Mouse (Mus musculus): ENCODE measurements around the gene Eif2a. TPM values are rescaled to one million over a fixed set of nuclear protein-coding genes. Genes with fewer than 3 reads are reported as not detected.

The Eif2a gene
- polyA plus RNA-seq, 1 experiment from 2014 or later = 61.4 TPM

DNA sequence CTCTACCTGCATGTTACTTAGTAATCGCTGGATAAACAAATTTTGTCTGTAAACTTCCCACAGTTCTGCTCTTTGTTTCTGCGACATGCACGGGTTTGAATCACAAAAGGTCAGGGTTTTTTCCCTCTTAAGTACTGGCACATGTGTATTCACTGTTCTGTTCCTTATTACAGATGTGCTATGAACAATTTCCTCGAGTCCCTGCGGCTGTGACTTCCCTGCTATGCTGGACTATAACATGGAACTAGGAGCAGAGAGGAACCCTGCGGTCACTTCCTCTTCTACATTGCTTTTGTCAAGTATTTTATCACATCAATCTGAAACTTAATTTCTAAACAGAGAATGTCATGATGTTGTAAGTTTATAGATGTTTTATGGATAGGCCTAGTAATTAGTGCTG is 5.3 kb upstream of the Eif2a start:
- DNase-seq (no peak), ATAC-seq (ENCODE audit: insufficient read depth) (no peak)
- H3K4me1 ChIP-seq (ENCODE audit: insufficient read depth) = no peaks in the 10 kb centered on the region; the same call in 1 of the 2 replicates
- 86% methylated on average over 6 of the region's 6 CpGs for WGBS
- H3K9ac ChIP-seq = no peak overlapping the region
- no peaks in the 10 kb centered on the region for H3K9me3 ChIP-seq (ENCODE audit: low read depth, low read length)
- H3K36me3 ChIP-seq (ENCODE audit: insufficient read depth) = peaks cover 22% of the 10 kb centered on the region
- H3K27me3 ChIP-seq (ENCODE audit: insufficient read depth, low read length) = no peaks in the 10 kb centered on the region
- no peak overlapping the region for H3K4me2 ChIP-seq
- TF ChIP-seq CTCF (IDR thresholded peaks at IDR 0.05; ENCODE audit: low read depth) = no peak
- H3K27ac ChIP-seq (ENCODE audit: low read depth) = no peak overlapping the region
- no peak overlapping the region for H3K4me3 ChIP-seq (ENCODE audit: low read depth, low read length)

DNA sequence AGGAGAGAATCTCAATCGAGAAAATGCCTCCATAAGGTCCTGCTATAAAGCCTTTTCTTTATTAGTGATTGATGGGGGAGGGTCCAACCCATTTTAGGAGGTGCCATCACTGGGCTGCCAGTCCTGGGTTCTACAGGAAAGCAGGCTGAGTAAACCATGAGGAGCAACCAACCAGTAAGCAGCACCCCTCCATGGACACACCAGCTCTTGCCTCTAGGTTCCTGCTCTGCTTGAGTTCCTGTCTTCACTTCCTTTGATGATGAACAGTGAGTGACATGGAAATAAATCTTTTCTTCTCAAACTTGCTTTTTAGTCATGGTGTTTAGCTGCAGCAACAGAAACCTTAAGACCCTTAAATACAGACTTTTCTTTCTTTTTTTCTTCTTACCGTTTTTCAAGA is 4.3 kb upstream of the Eif2a start:
- no peaks in the 10 kb centered on the region for H3K9me3 ChIP-seq (ENCODE audit: low read depth, low read length)
- ATAC-seq (ENCODE audit: insufficient read depth) (no peak), DNase-seq (no peak)
- TF ChIP-seq CTCF (IDR thresholded peaks at IDR 0.05; ENCODE audit: low read depth) = no peak
- H3K4me3 ChIP-seq (ENCODE audit: low read depth, low read length) = no peak overlapping the region
- WGBS = 83% methylated on average over 2 of the region's 2 CpGs
- H3K27me3 ChIP-seq (ENCODE audit: insufficient read depth, low read length) = no peaks in the 10 kb centered on the region
- no peak overlapping the region for H3K27ac ChIP-seq (ENCODE audit: low read depth)
- peaks cover 22% of the 10 kb centered on the region for H3K36me3 ChIP-seq (ENCODE audit: insufficient read depth)
- no peak overlapping the region for H3K4me2 ChIP-seq
- H3K4me1 ChIP-seq (ENCODE audit: insufficient read depth) = no peaks in the 10 kb centered on the region; the same call in 1 of the 2 replicates
- H3K9ac ChIP-seq = no peak overlapping the region

DNA sequence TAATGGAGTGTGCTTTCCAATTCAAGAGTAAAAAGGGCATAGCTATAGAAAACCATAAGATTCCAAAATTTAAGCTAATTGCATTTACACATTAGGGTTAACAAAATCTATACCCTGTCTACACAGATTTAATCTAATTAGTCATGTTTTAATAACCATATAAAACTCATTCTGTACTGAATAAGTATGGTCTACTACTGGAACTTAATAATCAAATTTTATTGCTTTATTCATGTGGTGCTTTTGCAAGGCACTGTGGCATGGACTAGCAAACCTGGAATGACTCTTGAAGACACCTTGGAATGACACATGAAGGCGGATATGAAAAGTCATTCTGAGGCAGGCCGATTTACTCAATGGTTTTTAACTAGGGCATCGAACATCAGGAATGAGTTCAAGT is 2.2 kb upstream of the Eif2a start:
- H3K9me3 ChIP-seq (ENCODE audit: low read depth, low read length) = no peaks in the 10 kb centered on the region
- ATAC-seq (ENCODE audit: insufficient read depth) (no peak), DNase-seq (no peak)
- no peak overlapping the region for H3K4me3 ChIP-seq (ENCODE audit: low read depth, low read length)
- H3K4me1 ChIP-seq (ENCODE audit: insufficient read depth) = peaks cover 5% of the 10 kb centered on the region; the same call in 1 of the 2 replicates
- H3K9ac ChIP-seq = no peak overlapping the region
- no peak overlapping the region for H3K27ac ChIP-seq (ENCODE audit: low read depth)
- no peak for TF ChIP-seq CTCF (IDR thresholded peaks at IDR 0.05; ENCODE audit: low read depth)
- no peaks in the 10 kb centered on the region for H3K27me3 ChIP-seq (ENCODE audit: insufficient read depth, low read length)
- H3K36me3 ChIP-seq (ENCODE audit: insufficient read depth) = peaks cover 22% of the 10 kb centered on the region
- H3K4me2 ChIP-seq = no peak overlapping the region
- 94% methylated on average over 3 of the region's 3 CpGs for WGBS

DNA sequence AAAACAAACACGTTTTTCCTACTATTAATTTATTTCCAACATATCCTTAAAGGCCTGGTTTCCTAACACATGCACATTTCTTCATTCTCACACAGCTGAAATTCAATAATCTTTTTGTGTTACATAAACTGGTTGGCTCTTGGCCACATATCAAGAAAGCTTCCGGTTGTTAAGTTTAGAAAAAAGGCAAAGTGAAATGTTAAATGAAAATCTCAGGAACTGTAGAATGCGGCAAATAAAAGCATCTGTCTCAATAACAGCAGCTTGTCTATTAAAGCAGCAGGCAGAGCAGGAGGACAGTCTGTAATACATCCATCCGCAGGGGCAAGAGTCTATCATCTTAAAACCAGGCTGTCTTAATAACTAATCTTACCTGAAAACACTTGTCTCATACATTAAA is 1.4 kb upstream of the Eif2a start:
- no peak for TF ChIP-seq CTCF (IDR thresholded peaks at IDR 0.05; ENCODE audit: low read depth)
- H3K9ac ChIP-seq = peak overlapping the region; percentile 97
- no peak overlapping the region for H3K27ac ChIP-seq (ENCODE audit: low read depth)
- peak overlapping the region; percentile 93 for H3K4me3 ChIP-seq (ENCODE audit: low read depth, low read length)
- 39% methylated on average over 4 of the region's 4 CpGs for WGBS
- DNase-seq (peak; percentile 40), ATAC-seq (ENCODE audit: insufficient read depth) (no peak)
- H3K9me3 ChIP-seq (ENCODE audit: low read depth, low read length) = no peaks in the 10 kb centered on the region
- peak overlapping the region; percentile 88 for H3K4me2 ChIP-seq
- H3K27me3 ChIP-seq (ENCODE audit: insufficient read depth, low read length) = no peaks in the 10 kb centered on the region
- H3K4me1 ChIP-seq (ENCODE audit: insufficient read depth) = peaks cover 5% of the 10 kb centered on the region; the same call in 1 of the 2 replicates
- H3K36me3 ChIP-seq (ENCODE audit: insufficient read depth) = peaks cover 22% of the 10 kb centered on the region

DNA sequence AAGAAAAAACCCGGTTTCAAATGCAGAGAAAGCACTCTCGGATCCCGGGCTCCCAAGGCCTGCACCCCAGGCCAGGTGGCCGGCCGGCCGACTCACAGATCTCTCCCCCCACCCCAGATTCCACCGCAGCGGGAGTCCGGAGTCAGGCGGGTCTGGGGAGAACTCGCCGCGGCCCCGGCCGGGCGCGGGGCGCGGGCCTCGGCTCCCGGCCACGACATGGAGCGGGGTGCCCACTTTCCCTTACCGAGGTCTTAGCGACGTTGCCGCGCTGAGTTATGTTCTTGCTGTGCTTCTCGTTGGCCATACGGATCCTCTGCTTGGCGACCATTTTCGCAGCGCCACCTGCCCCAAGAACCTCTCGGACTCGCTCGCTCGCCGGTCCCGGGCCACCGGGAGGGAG is 455 bp upstream of the Eif2a start:
- H3K4me3 ChIP-seq (ENCODE audit: low read depth, low read length) = peak overlapping the region; percentile 93
- peak overlapping the region; percentile 95 for H3K27ac ChIP-seq (ENCODE audit: low read depth)
- H3K4me2 ChIP-seq = peak overlapping the region; percentile 88
- H3K9me3 ChIP-seq (ENCODE audit: low read depth, low read length) = no peaks in the 10 kb centered on the region
- no peak for TF ChIP-seq CTCF (IDR thresholded peaks at IDR 0.05; ENCODE audit: low read depth)
- peak; percentile 53 for ATAC-seq (ENCODE audit: insufficient read depth)
- under 1% methylated on average over 40 of the region's 40 CpGs for WGBS
- H3K4me1 ChIP-seq (ENCODE audit: insufficient read depth) = peaks cover 5% of the 10 kb centered on the region; the same call in 1 of the 2 replicates
- H3K27me3 ChIP-seq (ENCODE audit: insufficient read depth, low read length) = no peaks in the 10 kb centered on the region
- H3K36me3 ChIP-seq (ENCODE audit: insufficient read depth) = peaks cover 22% of the 10 kb centered on the region
- DNase-seq = no peak
- H3K9ac ChIP-seq = peak overlapping the region; percentile 97

DNA sequence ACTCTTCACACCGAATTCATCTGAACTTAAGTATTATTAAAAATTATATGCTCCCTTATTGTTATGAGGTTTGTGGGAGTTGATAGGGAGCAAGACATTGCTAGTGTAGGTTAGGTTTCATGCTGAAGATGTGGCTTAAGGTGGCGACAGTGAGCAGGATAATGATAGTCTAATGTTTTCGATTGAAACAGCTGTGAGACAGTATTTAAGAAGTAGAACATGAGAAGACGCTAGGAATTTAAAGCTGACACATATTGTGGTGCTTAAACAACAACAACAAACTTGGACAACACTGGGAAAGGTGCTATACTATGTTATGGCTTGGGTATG is 752 bp downstream of the Eif2a start:
- 0 out of 2 replicates have a peak, but pooled peaks have one; percentile 19 for TF ChIP-seq CTCF (IDR thresholded peaks at IDR 0.05; ENCODE audit: low read depth)
- peaks cover 5% of the 10 kb centered on the region; the same call in 1 of the 2 replicates for H3K4me1 ChIP-seq (ENCODE audit: insufficient read depth)
- DNase-seq = no peak
- WGBS = 4% methylated on average over 4 of the region's 4 CpGs
- no peaks in the 10 kb centered on the region for H3K27me3 ChIP-seq (ENCODE audit: insufficient read depth, low read length)
- peak overlapping the region; percentile 93 for H3K4me3 ChIP-seq (ENCODE audit: low read depth, low read length)
- H3K36me3 ChIP-seq (ENCODE audit: insufficient read depth) = peaks cover 18% of the 10 kb centered on the region
- no peak for ATAC-seq (ENCODE audit: insufficient read depth)
- H3K9me3 ChIP-seq (ENCODE audit: low read depth, low read length) = no peaks in the 10 kb centered on the region
- peak overlapping the region; percentile 88 for H3K4me2 ChIP-seq
- peak overlapping the region; percentile 3; the same call in 1 of the 2 replicates for H3K27ac ChIP-seq (ENCODE audit: low read depth)
- peak overlapping the region; percentile 56 for H3K9ac ChIP-seq

DNA sequence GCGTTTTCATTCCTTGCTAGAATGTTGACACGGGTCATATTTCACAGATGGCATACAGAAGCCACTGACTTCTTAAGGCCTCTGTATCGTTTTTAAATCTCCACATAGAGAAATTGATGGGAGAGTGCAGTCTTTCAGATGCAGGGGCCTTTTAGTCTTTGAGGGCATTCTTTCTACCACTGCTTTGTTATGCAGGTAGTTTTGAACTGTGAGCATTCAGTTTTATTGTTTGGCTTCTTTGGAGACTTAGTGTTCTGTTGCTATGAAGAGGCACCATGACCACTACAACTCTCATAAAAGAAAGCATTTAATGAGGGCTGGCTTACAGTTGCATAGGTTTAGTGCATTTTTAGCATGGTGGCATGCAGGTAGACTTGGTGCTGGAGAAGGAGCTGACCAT is 11.0 kb downstream of the Eif2a start:
- no peak overlapping the region for H3K4me2 ChIP-seq
- H3K27ac ChIP-seq (ENCODE audit: low read depth) = no peak overlapping the region
- no peak overlapping the region for H3K4me3 ChIP-seq (ENCODE audit: low read depth, low read length)
- no peaks in the 10 kb centered on the region for H3K27me3 ChIP-seq (ENCODE audit: insufficient read depth, low read length)
- TF ChIP-seq CTCF (IDR thresholded peaks at IDR 0.05; ENCODE audit: low read depth) = no peak
- no peaks in the 10 kb centered on the region for H3K9me3 ChIP-seq (ENCODE audit: low read depth, low read length)
- DNase-seq (no peak), ATAC-seq (ENCODE audit: insufficient read depth) (no peak)
- peaks cover 48% of the 10 kb centered on the region for H3K36me3 ChIP-seq (ENCODE audit: insufficient read depth)
- H3K4me1 ChIP-seq (ENCODE audit: insufficient read depth) = no peaks in the 10 kb centered on the region
- 85% methylated on average over 3 of the region's 3 CpGs for WGBS
- H3K9ac ChIP-seq = no peak overlapping the region

Measured in lung, embryonic 14.5 days (tissue).